Mouse (Mus musculus) liver, postnatal 0 days (tissue): ENCODE measurements at regions not wholly inside any gene's neighbourhood (a gene's known extent, or its start where the extent isn't known, plus 50 kb on each side); places are given as distances from the start of the nearest gene placed in this dataset.

ENCODE experiments used
- CTCF ChIP-seq: sonication (generic); IDR thresholded peaks from 2 replicates; pipeline ENCODE4 v1.5.1; 2016; ENCODE audit warnings: antibody characterized with exemption, low read depth
- EP300 ChIP-seq: IDR thresholded peaks from 2 replicates; pipeline ENCODE4 v1.6.1; 2016; ENCODE audit warnings: antibody characterized with exemption, low read depth, mild to moderate bottlenecking

GRCm38 (mm10) chr4:23600070-23600469 lies 896.2 kb upstream of the Mms22l start:
- TF ChIP-seq CTCF = no peak
- no peak for TF ChIP-seq EP300
